Mouse (Mus musculus): ENCODE results near the gene Cdk2ap2.

GRCm38 (mm10) chr19:4087090-4087489, 9.9 kb upstream of the Cdk2ap2 start:
- TF ChIP-seq CTCF (IDR thresholded peaks at IDR 0.05; ENCODE audit: low read depth): no peak
- no peak for TF ChIP-seq EP300 (optimal IDR thresholded peaks at IDR 0.05)
